Mouse (Mus musculus) cerebellum, adult 18-20 months (tissue): ENCODE data around the gene Gm5105.

Experiments
- DNase-seq, 2 experiments: peaks; one replicate each; pipeline ENCODE4 v3.0.0; 2021

Gene Gm5105

DNA sequence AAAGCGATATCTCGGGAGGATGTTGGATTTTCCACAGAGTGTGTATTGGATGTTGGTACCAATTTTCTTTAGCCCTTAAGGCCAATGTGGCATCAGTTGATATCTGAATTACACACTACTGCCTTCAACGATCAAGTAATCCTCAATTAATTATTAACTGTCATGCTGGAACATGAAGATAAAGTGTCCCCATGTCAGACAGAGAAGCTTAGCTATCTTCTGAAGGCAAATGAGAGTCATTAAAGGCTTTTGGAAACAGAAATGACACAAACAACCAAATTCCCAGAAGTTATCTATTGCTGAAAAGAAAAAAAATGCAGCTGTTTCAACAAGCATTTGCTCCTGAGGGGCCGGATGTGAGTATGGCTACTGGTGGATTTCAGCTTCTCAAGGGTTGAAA is 45.2 kb downstream of the Gm5105 start:
- no peak for DNase-seq

DNA sequence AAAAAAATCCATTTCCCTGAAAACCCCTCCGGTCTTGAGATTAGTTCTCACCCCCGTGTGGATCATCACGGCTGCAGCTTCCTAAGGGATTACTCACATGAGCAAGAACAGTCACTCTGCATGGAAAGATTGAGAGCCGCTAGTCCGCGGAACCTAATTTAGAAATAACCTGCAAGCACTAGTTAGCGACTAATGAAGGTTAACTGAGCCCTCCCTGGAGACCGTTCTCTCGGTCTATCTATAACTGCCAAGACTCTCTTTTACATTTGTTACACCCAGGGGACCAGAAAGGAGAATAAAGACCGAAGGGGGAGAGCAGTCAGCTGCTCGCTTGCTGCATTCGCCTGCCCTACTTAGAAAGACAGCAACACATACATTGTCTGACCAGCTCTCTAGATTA is 50.4 kb downstream of the Gm5105 start:
- no peak for DNase-seq

DNA sequence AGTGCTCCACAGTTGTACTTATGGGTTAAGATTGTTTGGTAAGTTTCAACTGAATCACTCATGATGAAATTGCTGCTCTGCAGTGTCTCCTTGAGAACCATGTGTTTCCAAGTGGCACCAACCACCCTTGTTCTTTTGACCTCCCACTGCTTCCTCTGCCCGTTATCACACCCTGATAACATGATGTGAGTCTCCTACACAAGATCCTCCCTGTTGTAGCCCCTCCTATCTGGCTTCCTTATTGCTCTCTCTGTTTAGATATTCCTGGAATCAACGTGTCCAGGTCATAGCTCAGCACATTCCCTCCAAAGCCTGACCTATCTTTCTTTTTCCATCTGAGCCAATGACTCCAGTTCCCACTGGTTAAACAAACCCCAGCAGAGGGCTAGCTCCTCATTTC is 52.5 kb downstream of the Gm5105 start:
- DNase-seq, result no peak

- DNase-seq, result no peak
These were observed 54.8 kb downstream of the Gm5105 start for GRCm38 (mm10) chr3:138012351-138012750.

DNA sequence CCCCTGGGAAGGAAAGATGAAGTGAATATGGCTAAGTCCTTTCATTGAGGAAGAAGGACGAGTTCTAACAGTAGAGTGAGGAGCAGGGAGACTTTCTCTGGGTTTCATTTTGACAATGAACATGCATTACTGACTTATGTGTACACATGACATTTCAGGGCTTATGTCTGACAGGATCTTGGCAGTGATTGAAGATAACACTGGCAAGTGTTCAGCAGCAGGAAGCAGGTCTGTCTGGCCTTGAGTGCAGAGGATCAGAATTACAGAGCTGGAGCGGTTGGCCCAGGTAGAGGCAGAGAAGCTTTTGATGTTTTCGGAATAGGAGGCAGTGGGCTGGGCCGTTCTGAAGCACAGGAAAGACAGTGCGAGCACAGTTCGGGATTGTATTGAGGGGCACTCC is 59.0 kb downstream of the Gm5105 start:
- DNase-seq, result no peak

- DNase-seq, result no peak
These were observed 60.3 kb downstream of the Gm5105 start for GRCm38 (mm10) chr3:138006896-138007295.

DNA sequence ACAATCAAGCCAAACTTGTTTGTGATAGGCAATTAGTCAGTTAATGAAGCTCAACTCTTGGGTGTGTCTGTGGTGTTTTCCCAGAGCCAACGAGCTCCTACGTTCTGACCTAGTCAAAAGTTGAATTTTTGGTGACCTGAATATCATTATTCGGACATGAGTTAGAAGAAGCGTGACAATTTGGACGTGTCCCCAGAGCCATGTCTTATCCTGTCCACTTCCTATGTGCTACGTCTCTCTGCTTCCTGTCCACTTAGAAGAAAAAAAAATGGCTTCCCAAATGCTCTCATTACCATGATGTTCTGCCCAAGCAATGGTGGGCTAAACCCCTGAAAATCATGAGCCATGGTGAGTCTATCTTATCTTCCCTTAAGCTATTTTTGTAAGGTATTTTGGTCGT is 63.9 kb downstream of the Gm5105 start:
- no peak for DNase-seq

DNA sequence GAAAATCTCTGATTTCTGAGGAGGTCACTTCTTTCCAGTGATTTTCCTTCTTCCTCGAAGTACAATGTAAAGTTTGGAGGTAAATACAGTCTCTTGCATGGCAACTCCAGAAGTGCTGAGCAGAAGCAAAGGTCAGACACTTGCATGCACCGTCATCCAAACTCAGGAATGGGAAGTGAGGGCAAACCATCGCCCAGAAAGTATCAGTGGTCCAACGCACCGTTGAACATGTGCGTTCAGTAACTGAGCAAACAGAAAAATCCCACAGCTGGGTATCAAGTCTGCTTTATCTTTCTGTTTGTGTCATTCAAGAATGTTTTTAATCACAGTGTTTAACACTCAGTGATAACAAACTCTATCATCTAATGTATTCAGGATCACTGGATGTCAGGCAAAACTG is 64.6 kb downstream of the Gm5105 start:
- DNase-seq, result no peak

GRCm38 (mm10) chr3:138001865-138002264 is 65.3 kb downstream of the Gm5105 start:
- no peak for DNase-seq

DNA sequence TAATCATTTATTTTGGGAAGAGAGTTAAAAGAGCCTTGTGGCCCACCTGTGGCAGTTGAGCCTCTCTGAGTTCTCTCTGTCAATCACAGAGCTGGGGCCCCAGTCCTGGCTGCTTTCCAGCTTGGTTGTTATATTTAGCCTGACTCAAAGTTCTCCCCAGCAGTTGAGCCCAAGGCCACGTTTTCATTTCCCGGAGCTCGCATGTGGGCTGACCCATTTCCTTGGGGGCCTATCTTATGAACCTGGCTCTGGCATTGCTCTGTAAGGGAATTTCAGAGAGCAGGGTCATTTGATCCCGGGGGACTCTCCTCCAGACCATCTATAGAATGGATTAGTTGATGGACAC is 66.5 kb downstream of the Gm5105 start:
- DNase-seq, result no peak

GRCm38 (mm10) chr3:138000062-138000723 is 67.0 kb downstream of the Gm5105 start:
- no peak for DNase-seq

GRCm38 (mm10) chr3:137999224-137999790 is 67.9 kb downstream of the Gm5105 start:
- no peak for DNase-seq
